Mouse (Mus musculus) retina, adult 2 months (tissue): Measurements from ENCODE around the gene Rngtt.
"Not testable (repeated sequence)": the region's sequence is repeated elsewhere in the genome, so short reads cannot be mapped to it uniquely, and the experiment has no call there.

Source experiments
- DNase-seq: peaks from one replicate; pipeline ENCODE4 v3.0.0-alpha.2; 2012; ENCODE audit warnings: low read depth, low spot score

Rngtt gene

DNA sequence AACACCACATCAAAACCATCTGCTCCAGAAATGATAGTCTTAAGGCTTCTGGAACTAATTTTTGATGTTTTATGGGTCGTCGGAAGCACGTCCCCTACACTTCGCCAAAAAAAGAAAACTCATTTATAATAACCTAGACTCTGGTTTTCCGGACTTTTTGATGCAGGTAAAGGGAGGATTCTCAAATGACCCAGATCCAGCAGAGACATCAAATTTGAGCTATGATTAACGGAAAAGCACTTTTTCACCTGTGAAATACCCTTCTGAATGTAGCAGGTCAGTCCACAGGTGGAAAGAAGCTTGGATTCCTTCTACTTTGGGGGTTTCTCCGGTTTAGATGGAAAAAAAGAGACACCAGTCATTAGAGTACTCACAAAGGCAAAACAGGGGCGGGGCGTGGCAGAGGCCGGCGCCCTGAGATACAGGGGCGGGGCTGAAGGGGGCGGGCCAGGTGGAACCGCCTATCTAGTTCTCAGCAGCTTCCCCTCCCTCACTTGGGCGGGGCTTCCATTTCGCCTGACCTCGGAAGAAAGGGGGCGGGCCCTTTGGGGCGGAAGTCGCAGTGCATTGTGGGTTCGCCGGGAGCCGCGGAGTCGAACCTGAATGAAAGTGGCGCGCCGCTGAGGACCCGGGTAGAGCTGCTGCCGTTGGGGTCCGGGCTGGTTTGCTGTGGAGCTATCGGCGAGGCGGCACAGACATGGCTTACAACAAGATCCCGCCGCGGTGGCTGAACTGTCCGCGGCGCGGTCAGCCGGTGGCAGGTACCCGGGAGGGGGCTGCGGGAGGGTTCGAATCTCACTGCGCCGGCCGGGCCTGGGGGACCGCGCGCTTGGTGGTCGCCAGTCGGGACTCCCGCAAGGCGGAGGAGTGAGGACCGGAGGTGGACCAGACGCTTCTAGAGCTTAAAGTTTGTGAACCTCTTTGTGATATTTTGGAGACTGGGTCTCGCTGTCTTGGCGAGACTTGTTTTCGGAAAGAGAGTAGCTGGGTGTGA, at the start of gene Rngtt:
Gene Rngtt (plus strand): TSS at position 548 of the 994 bp plus-strand sequence.
- DNase-seq, result peak; percentile 89

GRCm38 (mm10) chr4:33260311-33260710, 49.8 kb upstream of the Rngtt start:
- no peak for DNase-seq

GRCm38 (mm10) chr4:33261311-33261753, 48.8 kb upstream of the Rngtt start:
- DNase-seq, result no peak

DNA sequence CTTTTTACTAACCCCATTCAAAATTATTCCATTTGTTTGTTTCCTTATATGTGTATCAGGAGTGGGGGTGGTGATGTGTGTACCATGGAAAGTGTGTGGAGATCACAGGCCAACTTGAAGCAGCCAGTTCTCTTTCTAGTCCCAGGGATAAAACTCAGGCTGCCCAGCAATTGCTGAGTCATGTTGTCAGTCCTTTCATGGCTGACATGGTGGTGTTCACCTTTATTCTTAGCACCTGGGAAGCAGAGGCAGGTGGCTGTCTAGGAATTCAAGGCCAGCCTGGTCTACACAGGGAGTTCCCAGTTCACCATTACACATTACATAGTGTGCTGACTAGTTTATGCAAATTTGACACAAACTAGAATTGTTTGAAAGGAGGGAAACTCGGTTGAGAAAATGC, 47.2 kb upstream of the Rngtt start:
- no peak for DNase-seq

DNA sequence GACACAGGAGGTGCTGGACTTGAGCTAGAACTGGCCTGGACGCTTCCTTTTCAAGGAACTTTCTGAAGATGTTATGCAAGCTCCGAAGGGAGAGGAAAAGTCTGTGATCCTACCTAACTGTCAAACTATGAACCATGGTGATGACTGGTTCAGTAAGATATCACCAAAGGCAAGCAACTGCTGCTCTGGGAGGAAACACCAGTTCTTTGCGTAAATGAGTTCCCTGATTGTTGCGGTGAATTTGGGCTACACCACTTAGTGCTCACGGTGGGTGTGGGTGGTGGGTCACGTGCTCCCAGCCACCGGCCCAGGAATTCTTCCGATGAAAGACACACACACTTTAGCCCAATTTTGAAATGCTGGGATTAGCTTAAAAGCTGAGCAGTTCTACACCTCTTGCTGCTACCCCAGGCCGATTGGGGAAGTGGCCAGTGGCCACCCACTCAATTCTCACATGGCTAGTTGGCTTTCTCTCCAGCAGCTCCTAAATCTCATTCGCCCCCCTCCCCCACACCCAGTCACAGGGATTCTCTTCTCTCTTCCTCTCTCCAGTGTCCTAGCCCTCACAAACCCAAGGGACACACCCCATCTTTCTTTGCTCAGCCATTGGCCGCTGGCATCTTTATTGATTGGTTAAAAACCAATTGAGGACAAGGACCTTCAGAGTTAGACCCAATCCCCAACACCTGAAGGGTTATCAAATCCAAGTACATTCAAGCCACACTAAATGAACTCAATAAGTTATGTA, 45.0 kb upstream of the Rngtt start:
- DNase-seq, result no peak

DNA sequence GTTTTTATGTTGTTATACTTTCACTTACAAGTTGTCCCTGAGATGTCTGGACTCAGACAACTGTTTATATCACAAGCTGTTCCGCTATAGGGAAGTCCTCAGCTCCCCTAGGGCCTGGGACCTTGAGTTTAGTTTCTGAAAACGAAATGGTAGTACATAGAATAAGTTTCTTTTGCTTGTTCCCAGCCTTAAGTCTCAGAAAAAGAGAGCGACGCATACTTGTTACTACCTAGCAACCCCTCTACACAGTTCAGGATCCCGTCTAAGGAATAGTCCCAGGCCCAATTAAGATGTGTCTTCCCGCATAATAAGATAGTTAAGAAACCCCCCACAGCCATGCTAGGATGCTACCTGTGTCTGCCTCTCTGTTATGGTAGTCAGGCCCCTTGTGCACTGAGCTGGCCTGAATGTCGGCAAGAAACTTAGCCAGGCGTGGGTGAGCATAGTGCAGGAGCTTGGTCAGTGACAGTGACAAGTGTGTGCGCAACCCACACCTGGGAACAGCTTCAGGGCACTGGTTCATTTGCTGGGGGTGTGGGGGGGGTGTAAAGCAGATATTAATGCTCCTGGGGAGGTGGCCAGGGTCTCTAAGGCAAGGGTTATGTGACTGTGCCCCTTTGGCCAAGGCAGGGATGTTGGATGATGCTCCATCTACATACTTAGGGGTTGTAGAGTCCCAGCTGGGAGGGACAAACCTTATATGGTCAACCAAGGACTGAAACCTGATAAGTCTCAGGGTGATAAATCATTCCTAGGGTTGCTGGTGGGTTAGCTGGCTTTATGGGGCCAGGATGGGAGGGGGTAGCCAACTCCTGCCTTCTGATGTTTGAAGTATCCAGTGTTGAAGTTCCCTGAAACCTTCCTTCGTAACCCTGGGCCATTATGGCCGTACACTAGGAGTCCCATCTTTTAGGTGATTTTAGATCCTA, 39.5 kb upstream of the Rngtt start:
- no peak for DNase-seq

GRCm38 (mm10) chr4:33273437-33273836, 36.7 kb upstream of the Rngtt start:
- DNase-seq, result no peak

GRCm38 (mm10) chr4:33281891-33282685, 28.0 kb upstream of the Rngtt start:
- no peak for DNase-seq

GRCm38 (mm10) chr4:33284083-33284880, 25.8 kb upstream of the Rngtt start:
- DNase-seq, result no peak

- no peak for DNase-seq
These were observed 24.7 kb upstream of the Rngtt start for GRCm38 (mm10) chr4:33285448-33285847.

DNA sequence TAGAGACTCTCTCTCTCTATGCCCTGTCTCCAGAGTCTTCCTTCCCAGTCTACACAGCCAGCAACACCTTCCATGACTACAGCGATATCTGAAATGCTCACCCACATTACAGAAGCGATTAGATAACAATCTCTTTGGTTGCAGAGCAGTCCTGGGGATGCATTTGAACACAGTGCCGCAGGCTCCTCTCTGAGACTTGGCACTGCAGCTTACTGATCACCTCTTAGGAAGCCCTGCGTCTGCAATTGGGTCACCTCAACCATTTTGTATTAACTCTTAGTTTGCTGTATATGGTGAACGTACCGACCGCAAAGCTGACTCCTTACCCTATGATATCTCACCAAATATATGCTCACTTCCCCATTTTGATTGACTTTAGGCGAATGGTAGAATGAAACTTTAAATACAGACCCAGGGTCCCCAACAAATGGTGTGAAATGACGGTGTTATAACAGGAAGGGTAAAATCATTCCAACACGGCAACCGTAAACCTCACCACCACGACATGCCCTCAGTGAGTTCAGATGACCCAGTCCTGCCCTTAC, 20.9 kb upstream of the Rngtt start:
- DNase-seq, result no peak

- no peak for DNase-seq
These were observed 20.1 kb upstream of the Rngtt start, which contains the start of gene Pnrc1 for GRCm38 (mm10) chr4:33290002-33290401. Pnrc1 (minus strand) TSS chr4:33290163.

- no peak for DNase-seq
These were observed 19.2 kb upstream of the Rngtt start for GRCm38 (mm10) chr4:33290878-33291277.

- DNase-seq, result peak; percentile 51
These were observed 17.4 kb upstream of the Rngtt start for GRCm38 (mm10) chr4:33292409-33293370.

GRCm38 (mm10) chr4:33300891-33301665, 9.0 kb upstream of the Rngtt start:
- not testable (repeated sequence) for DNase-seq

GRCm38 (mm10) chr4:33303057-33303456, 7.1 kb upstream of the Rngtt start:
- DNase-seq, result no peak

DNA sequence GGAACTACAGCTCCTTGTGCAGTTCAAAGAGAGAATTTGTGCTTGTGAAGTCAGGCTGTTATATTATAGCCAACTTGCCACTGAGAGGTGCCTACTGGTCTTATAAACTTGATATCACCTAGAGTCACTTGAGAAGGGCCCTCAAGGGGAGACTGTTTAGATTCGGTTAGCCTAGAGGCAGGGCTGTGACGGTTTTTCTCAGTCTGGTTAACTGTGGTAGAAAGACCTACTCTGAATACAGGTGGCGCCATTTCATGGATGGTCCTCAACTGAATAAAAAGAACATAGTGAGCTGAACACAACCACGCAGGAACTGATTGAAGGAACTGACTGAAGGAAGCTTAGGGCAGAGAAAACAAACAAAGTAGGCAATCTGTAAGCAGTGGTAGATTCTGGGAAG, 3.0 kb upstream of the Rngtt start:
- no peak for DNase-seq
